Mouse (Mus musculus) ES-E14 (cell line): ENCODE measurements around the gene Lgals9.

Experiments
- CHD2 ChIP-seq: IDR thresholded peaks from 2 replicates; pipeline ENCODE4 v1.6.1; 2014; ENCODE audit warnings: mild to moderate bottlenecking, low read depth, low read length, inconsistent platforms
- MAFK ChIP-seq: IDR thresholded peaks from 2 replicates; pipeline ENCODE4 v1.6.1; 2014; ENCODE audit warnings: mild to moderate bottlenecking, low read depth, low read length, inconsistent platforms; ENCODE audit not compliant: insufficient read depth

GRCm38 (mm10) chr11:78950365-78950764 lies 34.4 kb downstream of the Lgals9 start:
- no peak for TF ChIP-seq CHD2
- TF ChIP-seq MAFK, result no peak
